Mouse (Mus musculus) embryo, embryonic 10 days (tissue): ENCODE results near the gene Nampt.

Source experiments
- DNase-seq: peaks from one replicate; pipeline ENCODE4 v3.0.0-alpha.2; 2015; ENCODE audit warnings: low spot score

The Nampt gene

DNA sequence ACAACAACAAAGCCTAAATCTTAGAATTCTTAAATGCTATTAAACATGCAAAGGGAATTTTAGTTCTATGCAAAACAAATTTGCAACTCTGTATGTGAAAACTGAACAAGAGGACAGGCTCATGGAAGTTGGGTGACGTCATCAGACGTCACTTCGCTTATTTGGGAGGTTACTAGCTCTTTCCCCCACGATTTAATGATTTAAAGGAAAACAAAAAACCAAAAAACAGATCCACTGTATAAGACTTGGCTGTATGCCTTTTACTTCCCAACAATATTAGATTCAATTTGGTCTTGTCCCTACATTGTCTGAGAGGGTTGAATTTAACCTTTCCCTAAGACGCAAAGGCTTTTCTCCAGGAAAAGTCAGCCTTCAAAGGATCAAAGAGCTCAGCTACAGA, at the start of gene Nampt:
Nampt (plus strand) TSS at position 130 of the 400 bp plus-strand sequence.
- DNase-seq = peak; percentile 66

GRCm38 (mm10) chr12:32770766-32771165, 48.6 kb upstream of the Nampt start:
- no peak for DNase-seq

DNA sequence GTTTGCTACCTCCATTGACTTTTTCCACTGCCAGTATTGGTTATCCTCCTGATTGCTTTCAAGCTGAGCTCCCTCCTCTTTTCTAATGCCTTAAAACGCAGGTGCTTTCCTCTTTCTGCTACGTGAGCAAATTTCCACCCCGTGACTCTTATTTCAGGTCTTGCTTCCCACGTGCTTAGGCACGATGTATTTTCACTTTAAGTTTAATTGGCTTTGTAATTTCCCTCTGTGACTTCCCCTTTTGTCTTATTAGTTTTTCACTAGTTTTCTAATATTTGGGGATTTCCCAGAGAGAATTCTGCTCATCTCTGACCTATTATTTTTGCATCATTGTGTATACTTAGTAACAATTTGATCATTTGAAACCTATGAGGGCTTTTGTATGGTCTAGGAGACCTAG, 44.8 kb upstream of the Nampt start:
- no peak for DNase-seq

DNA sequence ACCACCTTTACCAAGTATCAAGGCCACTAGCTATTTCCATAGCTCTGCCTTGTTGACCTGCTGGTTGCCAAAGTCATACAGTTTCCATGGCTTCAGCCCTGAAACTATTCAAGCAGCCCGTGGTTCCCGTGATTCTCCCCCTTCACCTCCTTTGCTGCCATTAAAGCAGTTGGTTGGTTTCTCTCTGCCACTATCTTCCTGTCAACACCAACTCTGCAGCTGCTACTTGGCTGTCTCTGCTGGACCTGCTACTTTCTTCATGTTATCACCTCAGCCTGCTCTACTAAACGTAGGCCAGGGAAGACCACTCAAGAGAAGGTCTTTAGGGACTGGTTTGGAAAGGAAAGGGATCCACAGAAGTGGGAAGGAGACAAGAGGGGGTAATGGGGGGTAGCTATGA, 30.3 kb upstream of the Nampt start:
- no peak for DNase-seq

GRCm38 (mm10) chr12:32795765-32796471, 23.4 kb upstream of the Nampt start:
- DNase-seq = no peak

DNA sequence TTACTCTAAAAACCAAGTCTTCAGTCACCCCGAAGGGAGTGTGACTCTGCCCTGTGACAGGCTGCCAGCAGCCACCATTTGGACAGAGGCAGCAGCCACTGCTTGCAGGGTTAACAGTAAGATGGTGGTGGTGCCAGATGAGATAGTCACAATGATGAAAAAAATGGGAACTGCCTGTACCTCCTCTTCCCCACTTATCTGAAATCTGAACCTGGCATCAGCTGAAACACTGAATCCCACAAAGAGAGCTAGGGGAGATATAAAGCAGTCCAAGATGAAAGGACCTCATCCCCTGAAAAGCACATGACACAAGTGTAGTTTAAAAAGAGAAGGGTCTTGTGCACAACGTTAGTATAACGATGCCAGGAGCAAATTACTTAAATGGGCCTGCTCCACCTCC, 21.9 kb upstream of the Nampt start:
- DNase-seq = no peak

- DNase-seq = no peak
These were observed 18.3 kb upstream of the Nampt start for GRCm38 (mm10) chr12:32801078-32801477.

GRCm38 (mm10) chr12:32805559-32805958, 13.8 kb upstream of the Nampt start:
- no peak for DNase-seq

- peak; percentile 98 for DNase-seq
These were observed 669 bp downstream of the Nampt start for GRCm38 (mm10) chr12:32819823-32820605.

DNA sequence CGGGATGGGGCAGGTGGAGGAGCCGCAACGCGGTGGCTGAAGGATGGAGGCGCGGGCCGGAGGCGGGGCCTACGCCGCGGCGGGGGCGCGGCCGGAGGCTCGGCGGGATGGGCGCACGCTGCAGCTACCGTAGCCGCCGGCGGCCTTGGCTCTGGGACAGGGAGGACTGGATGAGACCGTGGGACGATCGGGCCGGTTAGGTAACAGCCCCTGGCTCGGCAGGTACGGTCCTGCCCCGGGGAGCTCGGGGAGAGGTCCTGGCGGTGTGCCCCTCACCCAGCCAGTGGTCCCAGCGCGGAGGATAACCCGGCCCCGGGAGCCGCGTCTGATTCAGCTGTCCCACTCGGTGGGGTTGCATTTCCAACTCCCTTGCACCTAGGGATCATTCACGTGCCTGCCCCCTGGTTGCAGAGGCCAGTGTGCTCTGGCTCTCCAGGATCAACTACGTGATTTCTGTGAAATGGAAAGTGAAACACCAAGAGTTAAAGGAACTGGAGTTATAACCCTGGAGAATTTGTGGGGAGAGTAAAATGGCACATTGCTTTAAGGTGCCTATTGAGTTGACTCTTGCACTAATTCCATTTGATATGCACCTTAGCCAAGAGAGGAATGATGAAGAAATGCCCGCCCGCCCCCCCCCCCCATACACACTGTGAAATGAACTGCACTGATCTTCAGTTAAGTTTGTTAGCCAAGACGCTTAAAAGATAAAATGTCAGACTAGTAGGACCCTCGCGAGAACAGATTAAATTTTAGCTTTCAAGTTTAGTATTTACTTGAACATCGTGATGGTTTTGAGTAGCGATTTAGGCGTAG, 1.6 kb downstream of the Nampt start:
- DNase-seq = peak; percentile 72

- DNase-seq = no peak
These were observed 2.2 kb downstream of the Nampt start for GRCm38 (mm10) chr12:32821504-32822011.

- no peak for DNase-seq
These were observed 2.7 kb downstream of the Nampt start for GRCm38 (mm10) chr12:32822066-32822465.

GRCm38 (mm10) chr12:32824586-32824985, 5.2 kb downstream of the Nampt start:
- no peak for DNase-seq

DNA sequence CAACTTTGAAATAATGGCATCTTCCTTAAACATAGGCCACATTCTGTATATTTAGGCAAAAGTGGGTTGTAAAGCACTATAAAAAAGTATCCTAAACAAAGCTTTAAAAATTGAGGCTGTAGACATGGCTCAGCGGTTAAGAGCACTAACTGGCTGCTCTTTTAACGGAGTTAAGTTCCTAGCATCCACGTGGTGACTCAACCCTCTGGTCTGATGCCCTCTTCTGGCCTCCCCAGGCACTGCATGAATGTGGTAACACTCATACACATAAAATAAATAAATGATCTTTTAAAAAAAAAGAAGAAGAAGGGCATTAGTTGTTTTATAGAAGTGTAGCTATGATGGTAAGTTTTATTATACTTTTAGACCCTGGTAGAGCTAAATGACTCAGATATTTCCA, 7.6 kb downstream of the Nampt start:
- DNase-seq = peak; percentile 73

DNA sequence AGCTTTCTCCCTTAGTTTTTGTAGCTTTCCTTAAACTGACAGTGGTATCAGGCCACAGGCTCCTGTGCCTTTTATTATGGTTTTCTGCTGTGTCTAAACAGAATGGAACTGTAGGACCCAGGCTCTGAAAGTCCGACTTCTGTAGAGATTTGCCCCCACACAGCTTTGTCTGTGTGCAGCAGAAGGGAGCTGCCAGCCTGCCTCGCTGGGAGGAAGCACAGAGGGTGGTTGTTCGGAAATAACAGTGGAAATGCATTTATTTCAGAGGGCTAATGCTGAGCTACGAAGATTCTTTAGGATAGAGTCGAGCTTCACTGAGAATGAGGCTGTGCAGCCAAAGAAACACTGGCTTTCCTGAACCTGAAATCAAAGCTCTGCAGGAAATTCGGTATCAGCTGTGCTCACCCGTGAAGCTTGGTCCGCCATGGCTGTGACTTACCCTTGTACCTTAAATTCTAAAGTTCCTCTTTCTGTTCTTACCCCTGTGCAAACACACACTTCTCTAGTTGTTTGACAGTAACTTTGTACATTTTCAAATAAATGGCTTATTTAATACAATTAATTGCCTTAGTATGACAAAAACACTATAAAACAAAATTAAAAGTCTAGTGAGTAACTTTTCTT, 8.9 kb downstream of the Nampt start:
- DNase-seq = no peak

DNA sequence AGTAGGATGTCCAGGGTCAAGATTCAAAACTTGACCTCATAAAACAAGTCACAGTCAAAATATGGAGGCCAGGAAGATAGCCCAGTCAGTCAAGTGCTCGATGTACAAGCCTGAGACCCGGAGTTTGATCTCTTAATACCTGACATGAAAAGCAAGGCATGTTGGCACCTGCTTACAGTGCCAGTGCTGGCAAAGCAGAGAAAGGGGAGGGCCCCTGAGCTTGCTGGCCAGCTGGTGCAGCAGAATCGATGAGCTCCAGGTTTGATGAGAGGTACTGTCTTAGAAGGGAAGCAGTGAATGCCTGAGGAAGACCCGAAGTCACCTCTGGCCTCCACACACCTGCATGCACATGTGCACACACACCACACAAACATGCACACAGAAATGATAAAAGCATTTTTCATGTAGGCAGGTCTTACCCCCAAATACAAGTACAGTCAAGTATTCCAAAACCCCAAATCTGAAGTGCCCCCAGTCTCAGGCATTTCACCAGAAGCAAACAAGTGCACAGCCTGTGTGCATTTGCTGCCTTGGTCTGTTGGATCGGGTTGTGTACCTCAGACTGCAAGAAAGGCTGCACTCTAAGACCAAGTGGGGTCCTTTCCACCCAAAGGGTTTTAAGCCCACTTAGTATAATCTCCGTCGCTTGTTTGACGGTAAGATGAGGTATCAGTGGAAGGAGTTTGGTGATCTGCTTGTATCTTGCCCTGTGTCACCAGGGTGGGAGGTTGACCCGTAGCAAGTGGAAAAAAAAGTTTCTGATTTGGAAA, 10.2 kb downstream of the Nampt start:
- no peak for DNase-seq

GRCm38 (mm10) chr12:32832076-32832475, 12.7 kb downstream of the Nampt start:
- DNase-seq = no peak

DNA sequence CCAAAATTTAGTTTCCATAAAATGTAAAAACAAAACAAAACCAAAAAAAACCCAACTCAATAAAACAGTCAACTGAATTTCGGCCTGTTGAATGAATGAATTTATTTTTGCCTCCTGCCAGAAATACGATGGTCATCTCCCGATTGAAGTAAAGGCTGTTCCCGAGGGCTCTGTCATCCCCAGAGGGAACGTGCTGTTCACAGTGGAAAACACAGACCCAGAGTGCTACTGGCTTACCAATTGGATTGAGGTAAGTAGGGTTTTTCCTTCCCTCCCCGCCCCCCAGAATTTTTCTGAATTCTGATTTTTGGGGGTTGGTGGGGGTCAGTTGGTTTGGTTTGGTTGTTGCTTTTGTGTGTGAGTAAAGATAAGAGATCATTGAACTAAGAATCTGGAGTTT, 15.4 kb downstream of the Nampt start:
- DNase-seq = no peak

GRCm38 (mm10) chr12:32835235-32835634, 15.9 kb downstream of the Nampt start:
- DNase-seq = no peak

DNA sequence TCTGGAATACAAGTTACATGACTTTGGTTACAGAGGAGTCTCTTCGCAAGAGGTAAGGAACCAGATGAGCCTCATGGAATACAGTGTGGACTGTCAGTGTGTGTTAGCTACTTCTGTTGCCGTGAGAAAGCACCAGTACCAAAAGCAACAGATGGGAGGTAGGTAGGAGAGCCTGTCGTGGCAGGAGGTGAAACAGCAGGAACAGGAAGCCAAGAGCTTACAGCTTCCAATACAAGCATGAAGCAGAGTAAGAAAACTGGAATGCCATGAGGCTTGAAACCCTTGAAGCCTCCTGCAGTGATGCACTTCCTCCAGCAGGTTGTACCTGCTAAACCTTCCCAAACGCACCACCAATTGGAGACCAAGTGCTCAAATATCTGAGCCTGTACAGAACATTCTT, 19.1 kb downstream of the Nampt start:
- no peak for DNase-seq

GRCm38 (mm10) chr12:32838954-32839353, 19.6 kb downstream of the Nampt start:
- no peak for DNase-seq
